Mouse (Mus musculus): ENCODE measurements at regions not wholly inside any gene's neighbourhood (a gene's known extent, or its start where the extent isn't known, plus 50 kb on each side); places are given as distances from the start of the nearest gene placed in this dataset.

DNA sequence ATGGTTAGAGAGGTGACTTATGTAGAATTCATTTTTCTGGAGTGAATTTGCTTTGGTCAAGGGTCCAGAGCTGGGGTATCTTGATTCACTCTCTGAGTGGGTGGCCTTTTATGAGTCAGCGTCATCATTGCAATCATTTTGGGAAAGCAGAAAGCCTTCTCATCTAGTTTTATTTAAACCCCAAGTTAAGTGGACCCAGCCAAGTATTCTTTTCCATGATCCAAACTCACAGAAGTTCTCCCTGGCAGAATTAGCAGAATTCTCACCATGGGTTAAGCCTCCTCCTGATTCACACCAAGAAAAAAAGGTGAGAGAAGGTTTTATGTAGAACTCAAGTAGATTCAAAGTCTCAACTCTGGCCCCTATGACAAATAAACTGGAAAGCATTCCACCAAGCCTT, 211.8 kb downstream of the Sox11 start:
- TF ChIP-seq PAX5 (IDR thresholded peaks at IDR 0.05; ENCODE audit: low read length) (no peak), RAD21 (IDR thresholded peaks at IDR 0.05; ENCODE audit: low read depth, low read length) (no peak), POLR2AphosphoS2 (IDR thresholded peaks at IDR 0.05; ENCODE audit: low read depth, low read length) (no peak), NELFE (IDR thresholded peaks at IDR 0.05; ENCODE audit: low read depth, low read length) (no peak), BHLHE40 (IDR thresholded peaks at IDR 0.05; ENCODE audit: low read depth, low read length) (no peak), GABPA (IDR thresholded peaks at IDR 0.05; ENCODE audit: insufficient replicate concordance, low read depth, low read length) (no peak), RCOR1 (conservative IDR thresholded peaks at IDR 0.05; ENCODE audit: low read depth, low read length) (no peak), USF2 (conservative IDR thresholded peaks at IDR 0.05; ENCODE audit: low read depth, low read length) (no peak), CHD1 (IDR thresholded peaks at IDR 0.05; ENCODE audit: low read depth, low read length) (no peak)
- no peak for DNase-seq (ENCODE audit: extremely low read depth)
- no peak overlapping the region for H3K9ac ChIP-seq (ENCODE audit: insufficient read depth, low read depth)
- no peaks in the 10 kb centered on the region for H3K4me1 ChIP-seq (ENCODE audit: control insufficient read depth in 1 of 2, insufficient read depth in 2 of 2)
- no peaks in the 10 kb centered on the region for H3K79me2 ChIP-seq (replicated peaks; ENCODE audit: control insufficient read depth, extremely low read depth, insufficient read depth, poor library complexity, severe bottlenecking)
- no peak overlapping the region for H3K27ac ChIP-seq (ENCODE audit: insufficient read depth, low read depth)
- in situ Hi-C loops (cut with MboI; ENCODE audit: low pct_ligation_motif_present, low pct_unique_long_range_greater_than_20kb, low sequenced_read_pairs): no loop called here
- dilution Hi-C loops (cut with MboI; ENCODE audit: extremely low pct_ligation_motif_present, extremely low pct_unique_long_range_greater_than_20kb, low sequenced_read_pairs): no loop called here
- H3K27me3 ChIP-seq (replicated peaks): no peaks in the 10 kb centered on the region
- H3K4me2 ChIP-seq (ENCODE audit: insufficient read depth, low read depth, poor library complexity, severe bottlenecking): no peak overlapping the region
- no peaks in the 10 kb centered on the region for H3K36me3 ChIP-seq (replicated peaks in 1 of 2; ENCODE audit: control insufficient read depth in 1 of 2, insufficient read depth in 1 of 2, low read length in 1 of 2)
- H3K9me3 ChIP-seq (replicated peaks; ENCODE audit: low read length): peaks cover 74% of the 10 kb centered on the region
- H3K4me3 ChIP-seq (replicated peaks in 1 of 3; ENCODE audit: low read depth in 2 of 3, low read length in 2 of 3, poor library complexity in 1 of 3): no peak overlapping the region

DNA sequence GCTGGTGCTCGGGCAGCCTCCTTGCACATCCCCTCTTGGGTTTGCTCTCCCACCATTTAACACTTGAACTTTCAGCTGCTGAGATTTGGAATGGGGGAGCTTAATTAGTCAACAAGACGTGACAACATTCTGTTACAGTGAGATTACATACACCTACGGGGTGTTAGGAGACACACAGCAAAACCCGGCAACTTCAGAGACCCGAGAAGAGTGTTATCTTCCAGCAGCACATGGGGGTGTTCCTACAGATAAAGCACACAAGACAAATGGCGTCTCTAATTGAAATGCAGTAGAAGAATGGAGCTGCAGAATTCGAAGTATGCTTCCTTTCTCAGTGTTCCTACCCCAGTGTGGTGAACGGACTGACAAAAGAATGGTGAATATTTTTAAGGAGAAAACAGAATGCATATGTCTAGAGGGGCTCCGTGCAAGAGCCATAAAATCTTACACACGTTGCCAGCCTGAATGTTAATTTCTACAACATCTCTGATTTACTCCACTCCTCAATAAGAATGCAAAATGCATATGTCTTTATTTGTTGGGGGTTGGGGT, 215.2 kb downstream of the Sox11 start:
- H3K9me3 ChIP-seq (replicated peaks; ENCODE audit: low read length): peaks cover 64% of the 10 kb centered on the region
- DNase-seq (ENCODE audit: extremely low read depth): no peak
- H3K27me3 ChIP-seq (replicated peaks): no peaks in the 10 kb centered on the region
- H3K79me2 ChIP-seq (replicated peaks; ENCODE audit: control insufficient read depth, extremely low read depth, insufficient read depth, poor library complexity, severe bottlenecking): no peaks in the 10 kb centered on the region
- dilution Hi-C loops (cut with MboI; ENCODE audit: extremely low pct_ligation_motif_present, extremely low pct_unique_long_range_greater_than_20kb, low sequenced_read_pairs) (no loop called here), in situ Hi-C loops (cut with MboI; ENCODE audit: low pct_ligation_motif_present, low pct_unique_long_range_greater_than_20kb, low sequenced_read_pairs) (no loop called here)
- H3K4me1 ChIP-seq (ENCODE audit: control insufficient read depth in 1 of 2, insufficient read depth in 2 of 2): no peaks in the 10 kb centered on the region
- no peak overlapping the region for H3K4me2 ChIP-seq (ENCODE audit: insufficient read depth, low read depth, poor library complexity, severe bottlenecking)
- TF ChIP-seq MAFK (IDR thresholded peaks at IDR 0.05; ENCODE audit: insufficient replicate concordance, low read length) (no peak), USF2 (conservative IDR thresholded peaks at IDR 0.05; ENCODE audit: low read depth, low read length) (no peak), HCFC1 (IDR thresholded peaks at IDR 0.05; ENCODE audit: low read depth, low read length) (no peak), MYC (IDR thresholded peaks at IDR 0.05; ENCODE audit: low read depth, low read length) (no peak), USF1 (IDR thresholded peaks at IDR 0.05; ENCODE audit: low read depth, low read length) (no peak), NRF1 (IDR thresholded peaks at IDR 0.05; ENCODE audit: low read depth, low read length) (no peak), GABPA (IDR thresholded peaks at IDR 0.05; ENCODE audit: insufficient replicate concordance, low read depth, low read length) (no peak), UBTF (IDR thresholded peaks at IDR 0.05; ENCODE audit: low read depth, low read length) (no peak), CTCF (conservative IDR thresholded peaks at IDR 0.05 in 1 of 2, IDR thresholded peaks at IDR 0.05 in 1 of 2; ENCODE audit: low read depth in 2 of 2, low read length in 2 of 2) (no peak), MXI1 (IDR thresholded peaks at IDR 0.05; ENCODE audit: low read depth, low read length) (no peak), TBP (conservative IDR thresholded peaks at IDR 0.05; ENCODE audit: low read depth, low read length) (no peak), JUN (IDR thresholded peaks at IDR 0.05; ENCODE audit: insufficient read depth, low read depth, low read length) (no peak), POLR2AphosphoS2 (IDR thresholded peaks at IDR 0.05; ENCODE audit: low read depth, low read length) (no peak), E2F4 (IDR thresholded peaks at IDR 0.05; ENCODE audit: insufficient replicate concordance, low read depth, low read length) (no peak), JUND (conservative IDR thresholded peaks at IDR 0.05; ENCODE audit: low read depth, low read length) (no peak), SIN3A (IDR thresholded peaks at IDR 0.05; ENCODE audit: low read length) (no peak), MEF2A (IDR thresholded peaks at IDR 0.05; ENCODE audit: borderline replicate concordance, low read depth, low read length) (no peak), SMC3 (IDR thresholded peaks at IDR 0.05; ENCODE audit: low read depth, low read length) (no peak)
- H3K4me3 ChIP-seq (replicated peaks in 1 of 3; ENCODE audit: low read depth in 2 of 3, low read length in 2 of 3, poor library complexity in 1 of 3): no peak overlapping the region
- H3K27ac ChIP-seq (ENCODE audit: insufficient read depth, low read depth): no peak overlapping the region
- H3K9ac ChIP-seq (ENCODE audit: insufficient read depth, low read depth): no peak overlapping the region
- H3K36me3 ChIP-seq (replicated peaks in 1 of 2; ENCODE audit: control insufficient read depth in 1 of 2, insufficient read depth in 1 of 2, low read length in 1 of 2): no peaks in the 10 kb centered on the region
